Mouse (Mus musculus): ENCODE results near the gene Tnrc6a. TPM values are rescaled to one million over a fixed set of nuclear protein-coding genes. Genes with fewer than 3 reads are reported as not detected.

Gene Tnrc6a
- total and polyA plus RNA-seq, 3 experiments, result 16.3 to 62.0 (median 20.1) TPM

DNA sequence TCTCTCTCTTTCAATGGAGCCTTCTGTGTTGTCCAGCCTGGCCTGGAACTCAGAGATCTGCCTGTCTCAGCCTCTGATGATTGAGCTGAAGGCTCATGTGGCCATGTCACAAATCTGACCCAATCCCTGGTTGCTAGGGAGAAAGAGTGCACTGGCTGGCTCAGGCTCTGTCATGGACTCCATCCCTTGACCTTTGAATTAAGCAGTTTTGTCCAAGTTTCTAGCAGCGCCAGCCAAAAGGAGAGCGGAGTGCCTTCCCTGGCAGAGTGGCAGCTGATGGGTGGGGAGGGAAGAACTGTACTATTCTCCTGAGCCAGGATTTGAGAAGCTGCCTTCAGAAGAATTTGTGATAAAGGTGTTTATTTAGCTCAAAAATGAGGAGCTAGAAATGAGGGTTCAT is 17.4 kb upstream of the Tnrc6a start:
- no peaks in the 10 kb centered on the region for H3K27me3 ChIP-seq (replicated peaks)
- TF ChIP-seq ZNF384 (IDR thresholded peaks at IDR 0.05; ENCODE audit: low read depth, low read length), result no peak
- no peak for TF ChIP-seq JUND (conservative IDR thresholded peaks at IDR 0.05; ENCODE audit: low read depth, low read length)
- no peak for TF ChIP-seq BHLHE40 (IDR thresholded peaks at IDR 0.05; ENCODE audit: low read depth, low read length)
- TF ChIP-seq EP300 (IDR thresholded peaks at IDR 0.05; ENCODE audit: low read length), result no peak
- TF ChIP-seq RCOR1 (conservative IDR thresholded peaks at IDR 0.05; ENCODE audit: low read depth, low read length), result no peak
- TF ChIP-seq MAFK (IDR thresholded peaks at IDR 0.05; ENCODE audit: insufficient replicate concordance, low read length), result no peak
- no peak for TF ChIP-seq MAX (IDR thresholded peaks at IDR 0.05; ENCODE audit: low read length)
- TF ChIP-seq NRF1 (IDR thresholded peaks at IDR 0.05; ENCODE audit: low read depth, low read length), result no peak
- no peak for TF ChIP-seq GABPA (IDR thresholded peaks at IDR 0.05; ENCODE audit: insufficient replicate concordance, low read depth, low read length)
- TF ChIP-seq MAZ (IDR thresholded peaks at IDR 0.05; ENCODE audit: low read depth, low read length), result no peak
- no peak for TF ChIP-seq HCFC1 (IDR thresholded peaks at IDR 0.05; ENCODE audit: low read depth, low read length)
- no peak for TF ChIP-seq UBTF (IDR thresholded peaks at IDR 0.05; ENCODE audit: low read depth, low read length)
- no peak for TF ChIP-seq NELFE (IDR thresholded peaks at IDR 0.05; ENCODE audit: low read depth, low read length)
- DNase-seq (ENCODE audit: extremely low read depth), result no peak
- H3K4me3 ChIP-seq (replicated peaks in 1 of 3; ENCODE audit: low read depth in 2 of 3, low read length in 2 of 3, poor library complexity in 1 of 3), result no peak overlapping the region
- H3K4me2 ChIP-seq (ENCODE audit: insufficient read depth, low read depth, poor library complexity, severe bottlenecking), result no peak overlapping the region
- no peak overlapping the region for H3K9ac ChIP-seq (ENCODE audit: insufficient read depth, low read depth)
- in situ Hi-C loops (cut with MboI; ENCODE audit: low pct_ligation_motif_present, low pct_unique_long_range_greater_than_20kb, low sequenced_read_pairs), result no loop called here
- H3K27ac ChIP-seq (ENCODE audit: insufficient read depth, low read depth), result no peak overlapping the region
- H3K4me1 ChIP-seq (ENCODE audit: control insufficient read depth in 1 of 2, insufficient read depth in 2 of 2), result peaks cover 5 to 26% of the 10 kb centered on the region in 2 experiments
- no peaks in the 10 kb centered on the region for H3K9me3 ChIP-seq (replicated peaks; ENCODE audit: low read length)
- dilution Hi-C loops (cut with MboI; ENCODE audit: extremely low pct_ligation_motif_present, extremely low pct_unique_long_range_greater_than_20kb, low sequenced_read_pairs), result no loop called here
- H3K79me2 ChIP-seq (replicated peaks; ENCODE audit: control insufficient read depth, extremely low read depth, insufficient read depth, poor library complexity, severe bottlenecking), result no peaks in the 10 kb centered on the region
- H3K36me3 ChIP-seq (replicated peaks in 1 of 2; ENCODE audit: control insufficient read depth in 1 of 2, insufficient read depth in 1 of 2, low read length in 1 of 2), result no peaks in the 10 kb centered on the region

DNA sequence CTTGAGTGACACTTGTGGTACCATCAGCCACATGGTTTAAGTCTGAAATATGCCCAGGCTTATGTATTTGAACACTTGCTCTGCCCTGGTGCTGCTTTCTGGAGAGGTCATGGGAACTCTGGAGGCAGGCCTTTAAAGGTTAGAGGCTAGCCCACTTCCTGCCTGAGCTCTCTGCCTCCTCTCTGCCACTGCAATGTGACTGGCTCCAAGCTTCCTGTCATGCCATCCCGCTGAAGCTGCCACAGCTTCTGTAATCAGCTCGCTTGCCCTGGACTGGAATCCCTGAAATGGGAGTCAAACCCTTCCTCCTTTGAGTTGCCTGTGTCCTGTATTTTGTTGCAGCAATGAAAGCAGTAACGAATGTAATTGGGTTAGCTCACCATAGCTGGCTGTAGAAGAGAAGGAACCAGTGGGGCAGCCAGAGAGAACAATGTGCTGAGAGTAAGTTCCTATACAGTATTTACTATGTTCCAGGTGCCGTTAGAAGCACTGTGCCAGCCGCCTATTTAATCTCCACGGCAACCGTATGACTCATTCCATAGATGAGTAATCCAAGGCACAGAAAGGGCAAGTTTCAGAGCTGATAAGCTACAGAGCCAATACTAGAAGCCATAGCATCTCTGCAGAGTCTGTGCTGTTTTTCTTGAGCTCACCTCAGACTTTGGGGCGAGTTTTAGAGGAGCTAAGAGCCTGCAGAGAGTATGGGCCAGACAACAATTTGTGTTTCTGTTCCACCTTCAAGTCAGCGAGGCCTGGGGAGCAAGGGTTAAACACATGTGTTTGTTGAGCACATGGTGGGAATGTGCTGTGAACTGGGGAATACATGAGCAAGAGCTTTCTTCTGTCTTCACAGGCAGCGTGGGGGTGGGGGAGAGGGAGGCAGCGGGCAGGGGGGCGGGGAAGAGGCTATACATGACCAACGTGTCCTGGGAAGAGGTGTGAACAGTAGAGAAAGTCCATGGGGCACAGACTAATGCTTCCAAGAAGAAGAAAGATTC is 15.3 kb upstream of the Tnrc6a start:
- peaks cover 5 to 26% of the 10 kb centered on the region in 2 experiments for H3K4me1 ChIP-seq (ENCODE audit: control insufficient read depth in 1 of 2, insufficient read depth in 2 of 2)
- H3K4me2 ChIP-seq (ENCODE audit: insufficient read depth, low read depth, poor library complexity, severe bottlenecking), result peak overlapping the region; percentile 45; the same call in 1 of the 2 replicates
- in situ Hi-C loops (cut with MboI; ENCODE audit: low pct_ligation_motif_present, low pct_unique_long_range_greater_than_20kb, low sequenced_read_pairs) (no loop called here), dilution Hi-C loops (cut with MboI; ENCODE audit: extremely low pct_ligation_motif_present, extremely low pct_unique_long_range_greater_than_20kb, low sequenced_read_pairs) (no loop called here)
- peaks cover 3% of the 10 kb centered on the region for H3K27me3 ChIP-seq (replicated peaks)
- peak; percentile 88 for DNase-seq (ENCODE audit: extremely low read depth)
- H3K9me3 ChIP-seq (replicated peaks; ENCODE audit: low read length), result no peaks in the 10 kb centered on the region
- no peaks in the 10 kb centered on the region for H3K36me3 ChIP-seq (replicated peaks in 1 of 2; ENCODE audit: control insufficient read depth in 1 of 2, insufficient read depth in 1 of 2, low read length in 1 of 2)
- no peak overlapping the region for H3K4me3 ChIP-seq (replicated peaks in 1 of 3; ENCODE audit: low read depth in 2 of 3, low read length in 2 of 3, poor library complexity in 1 of 3)
- no peak overlapping the region for H3K9ac ChIP-seq (ENCODE audit: insufficient read depth, low read depth)
- TF ChIP-seq MAX (IDR thresholded peaks at IDR 0.05; ENCODE audit: low read length) (peak; percentile 80), MXI1 (IDR thresholded peaks at IDR 0.05; ENCODE audit: low read depth, low read length) (peak; percentile 83), GABPA (IDR thresholded peaks at IDR 0.05; ENCODE audit: insufficient replicate concordance, low read depth, low read length) (no peak), EP300 (IDR thresholded peaks at IDR 0.05; ENCODE audit: low read length) (peak; percentile 75), ELF1 (IDR thresholded peaks at IDR 0.05; ENCODE audit: low read depth, low read length) (no peak), POLR2A (IDR thresholded peaks at IDR 0.05; ENCODE audit: low read depth, low read length) (no peak), HCFC1 (IDR thresholded peaks at IDR 0.05; ENCODE audit: low read depth, low read length) (no peak), SMC3 (IDR thresholded peaks at IDR 0.05; ENCODE audit: low read depth, low read length) (no peak), JUND (conservative IDR thresholded peaks at IDR 0.05; ENCODE audit: low read depth, low read length) (peak; percentile 91), ETS1 (conservative IDR thresholded peaks at IDR 0.05; ENCODE audit: low read depth, low read length) (peak; percentile 25; the same call in 1 of the 2 replicates), MYC (IDR thresholded peaks at IDR 0.05; ENCODE audit: low read depth, low read length) (peak; percentile 84), TCF12 (IDR thresholded peaks at IDR 0.05; ENCODE audit: low read depth, low read length) (0 out of 2 replicates have a peak, but pooled peaks have one; percentile 30), JUN (IDR thresholded peaks at IDR 0.05; ENCODE audit: insufficient read depth, low read depth, low read length) (peak; percentile 89), USF1 (IDR thresholded peaks at IDR 0.05; ENCODE audit: low read depth, low read length) (no peak), IRF4 (IDR thresholded peaks at IDR 0.05; ENCODE audit: low read depth, low read length) (peak; percentile 89)
- H3K27ac ChIP-seq (ENCODE audit: insufficient read depth, low read depth), result no peak overlapping the region
- H3K79me2 ChIP-seq (replicated peaks; ENCODE audit: control insufficient read depth, extremely low read depth, insufficient read depth, poor library complexity, severe bottlenecking), result no peaks in the 10 kb centered on the region
